25 mouse cellular contexts compared by ENCODE assay signal in the genomic region with DNA sequence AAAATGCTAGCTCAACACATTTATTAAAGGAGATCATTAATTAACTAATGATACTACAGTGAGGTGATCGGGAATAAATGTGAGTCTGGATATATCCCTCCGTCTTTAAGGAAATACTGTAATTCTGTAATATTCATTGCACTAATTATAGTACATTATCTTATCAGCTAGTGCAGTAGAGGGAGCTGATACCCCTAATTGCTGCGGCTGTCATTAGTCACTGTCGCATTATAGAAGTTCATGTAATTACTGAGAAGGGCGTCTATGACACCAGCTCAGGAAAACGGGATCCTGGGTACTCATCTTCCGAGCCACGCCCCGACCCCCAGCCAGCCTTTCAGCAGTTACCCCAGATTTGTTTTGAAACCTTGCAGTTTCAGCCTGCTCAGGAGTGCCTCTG.
DNase-seq lines count a peak whose midpoint lies in the region; ATAC-seq and TF ChIP-seq lines count a peak whose summit lies in the region.
"Had no signal": no experiment of that assay in that cellular context is flagged by ENCODE, and none has a peak within 500 bp of the region (broad histone marks: within the 10 kb centered on the region; RNA-seq: fewer than 3 reads in every experiment).

No protein-coding gene starts in this region.

- 72% methylated on average over 9 of the region's 9 CpGs for WGBS in forebrain, embryonic 12.5 days
- 95% methylated on average over 9 of the region's 9 CpGs for WGBS in forebrain, embryonic 10.5 days
- 69% methylated on average over 9 of the region's 9 CpGs for WGBS in hindbrain, embryonic 16.5 days
- 74% methylated on average over 9 of the region's 9 CpGs for WGBS in hindbrain, embryonic 12.5 days
- WGBS in forebrain, postnatal 0 days: 52% methylated on average over 9 of the region's 9 CpGs

- no peak for TF ChIP-seq CTCF in forebrain, postnatal 0 days (IDR thresholded peaks at IDR 0.05; ENCODE audit: low read depth)

- H3K9ac ChIP-seq in forebrain, embryonic 12.5 days: no peak overlapping the region
- H3K9ac ChIP-seq in hindbrain, embryonic 16.5 days (ENCODE audit: low read depth, low read length): no peak overlapping the region
- no peak overlapping the region for H3K9ac ChIP-seq in hindbrain, embryonic 12.5 days
- no peak overlapping the region for H3K9ac ChIP-seq in forebrain, postnatal 0 days
- H3K9ac ChIP-seq: embryonic facial prominence, embryonic 12.5 days; hindbrain, embryonic 15.5 days; intestine, embryonic 15.5 days; liver, embryonic 15.5 days; lung, embryonic 15.5 days; stomach, embryonic 15.5 days had no signal

- H3K4me1 ChIP-seq in forebrain, embryonic 12.5 days: no peaks in the 10 kb centered on the region
- 0 out of 2 replicates have a peak, but pooled peaks cover 3% of the 10 kb centered on the region for H3K4me1 ChIP-seq in forebrain, embryonic 10.5 days
- H3K4me1 ChIP-seq in hindbrain, embryonic 16.5 days (ENCODE audit: control insufficient read depth, insufficient read depth, low read depth, low read length): no peaks in the 10 kb centered on the region
- H3K4me1 ChIP-seq in hindbrain, embryonic 12.5 days: no peaks in the 10 kb centered on the region
- H3K4me1 ChIP-seq in forebrain, postnatal 0 days (ENCODE audit: insufficient read depth): no peaks in the 10 kb centered on the region
- H3K4me1 ChIP-seq: embryonic facial prominence, embryonic 12.5 days; intestine, embryonic 15.5 days; liver, embryonic 15.5 days; lung, embryonic 15.5 days; stomach, embryonic 15.5 days had no signal

- H3K4me2 ChIP-seq in forebrain, embryonic 12.5 days: no peak overlapping the region
- H3K4me2 ChIP-seq in hindbrain, embryonic 16.5 days (ENCODE audit: low read length): no peak overlapping the region
- no peak overlapping the region for H3K4me2 ChIP-seq in hindbrain, embryonic 12.5 days (replicated peaks)
- no peak overlapping the region for H3K4me2 ChIP-seq in forebrain, postnatal 0 days (ENCODE audit: low read depth)
- H3K4me2 ChIP-seq: embryonic facial prominence, embryonic 12.5 days; hindbrain, embryonic 15.5 days; intestine, embryonic 15.5 days; liver, embryonic 15.5 days; lung, embryonic 15.5 days; midbrain, embryonic 11.5 days; stomach, embryonic 15.5 days had no signal

- no peaks in the 10 kb centered on the region for H3K9me3 ChIP-seq in forebrain, embryonic 12.5 days
- no peaks in the 10 kb centered on the region for H3K9me3 ChIP-seq in forebrain, embryonic 10.5 days
- no peaks in the 10 kb centered on the region for H3K9me3 ChIP-seq in hindbrain, embryonic 16.5 days (ENCODE audit: control insufficient read depth, low read length)
- H3K9me3 ChIP-seq in hindbrain, embryonic 12.5 days (replicated peaks): no peaks in the 10 kb centered on the region
- H3K9me3 ChIP-seq in forebrain, postnatal 0 days (ENCODE audit: low read length): no peaks in the 10 kb centered on the region
- H3K9me3 ChIP-seq: embryonic facial prominence, embryonic 12.5 days; hindbrain, embryonic 15.5 days; intestine, embryonic 15.5 days; liver, embryonic 15.5 days; lung, embryonic 15.5 days; stomach, embryonic 15.5 days had no signal

- H3K27me3 ChIP-seq in forebrain, embryonic 12.5 days: no peaks in the 10 kb centered on the region
- H3K27me3 ChIP-seq in forebrain, embryonic 10.5 days (ENCODE audit: poor library complexity, severe bottlenecking): no peaks in the 10 kb centered on the region
- no peaks in the 10 kb centered on the region for H3K27me3 ChIP-seq in hindbrain, embryonic 16.5 days (replicated peaks; ENCODE audit: control insufficient read depth, insufficient read depth, low read length)
- H3K27me3 ChIP-seq in hindbrain, embryonic 12.5 days: no peaks in the 10 kb centered on the region
- H3K27me3 ChIP-seq in forebrain, postnatal 0 days (ENCODE audit: insufficient read depth, low read length): no peaks in the 10 kb centered on the region
- H3K27me3 ChIP-seq: CH12.LX; embryonic facial prominence, embryonic 12.5 days; hindbrain, embryonic 15.5 days; intestine, embryonic 15.5 days; liver, embryonic 15.5 days; lung, embryonic 15.5 days; stomach, embryonic 15.5 days had no signal

- H3K36me3 ChIP-seq in forebrain, embryonic 12.5 days (replicated peaks): peaks cover 71% of the 10 kb centered on the region
- peaks cover 99% of the 10 kb centered on the region for H3K36me3 ChIP-seq in forebrain, embryonic 10.5 days (replicated peaks)
- peaks cover 30% of the 10 kb centered on the region for H3K36me3 ChIP-seq in hindbrain, embryonic 16.5 days (ENCODE audit: control insufficient read depth, insufficient read depth, low read length)
- peaks cover 52% of the 10 kb centered on the region for H3K36me3 ChIP-seq in hindbrain, embryonic 12.5 days
- peaks cover 37% of the 10 kb centered on the region for H3K36me3 ChIP-seq in forebrain, postnatal 0 days (ENCODE audit: insufficient read depth)
- H3K36me3 ChIP-seq: intestine, embryonic 15.5 days; liver, embryonic 15.5 days had no signal

- ATAC-seq in forebrain, embryonic 12.5 days (ENCODE audit: low FRiP score): 0 out of 2 replicates have a peak, but pooled peaks have one; percentile 15
- ATAC-seq in hindbrain, embryonic 16.5 days: peak; percentile 41; the same call in 1 of the 2 replicates
- ATAC-seq in hindbrain, embryonic 12.5 days (ENCODE audit: low FRiP score): no peak
- peak; percentile 69; the same call in 1 of the 2 replicates for ATAC-seq in forebrain, postnatal 0 days
- ATAC-seq: intestine, embryonic 15.5 days; midbrain, embryonic 16.5 days had no signal

- no peak for DNase-seq in forebrain, embryonic 10.5 days (ENCODE audit: extremely low spot score, low spot score)
- peak; percentile 21 for DNase-seq in MN1 (ENCODE audit: low spot score)
- DNase-seq in forebrain, postnatal 0 days: peak; percentile 25
- no peak for DNase-seq in lung, postnatal 36 days
- DNase-seq: adrenal gland, postnatal 10 days; cerebellum, adult 9-10 months; cerebellum, postnatal 36 days; embryo, embryonic 11 days; heart, postnatal 14 days; kidney, adult 2 months; kidney, postnatal 36 days; layer of hippocampus, postnatal 36 days had no signal

- H3K4me3 ChIP-seq in forebrain, embryonic 12.5 days (replicated peaks): no peak overlapping the region
- no peak overlapping the region for H3K4me3 ChIP-seq in forebrain, embryonic 10.5 days
- H3K4me3 ChIP-seq in hindbrain, embryonic 16.5 days (ENCODE audit: low read length): no peak overlapping the region
- H3K4me3 ChIP-seq in hindbrain, embryonic 12.5 days: no peak overlapping the region
- H3K4me3 ChIP-seq in forebrain, postnatal 0 days (ENCODE audit: low read depth, low read length): no peak overlapping the region
- H3K4me3 ChIP-seq: embryonic facial prominence, embryonic 12.5 days; hindbrain, embryonic 15.5 days; intestine, embryonic 15.5 days; liver, embryonic 15.5 days; lung, embryonic 15.5 days; myocyte; stomach, embryonic 15.5 days had no signal

- H3K27ac ChIP-seq in forebrain, embryonic 12.5 days: no peak overlapping the region
- H3K27ac ChIP-seq in forebrain, embryonic 10.5 days: no peak overlapping the region
- no peak overlapping the region for H3K27ac ChIP-seq in hindbrain, embryonic 16.5 days (ENCODE audit: low read depth, low read length)
- no peak overlapping the region for H3K27ac ChIP-seq in hindbrain, embryonic 12.5 days
- peak overlapping the region; percentile 47; the same call in 1 of the 2 replicates for H3K27ac ChIP-seq in forebrain, postnatal 0 days (ENCODE audit: low read depth, low read length)
- H3K27ac ChIP-seq: embryonic facial prominence, embryonic 12.5 days; hindbrain, embryonic 15.5 days; intestine, embryonic 15.5 days; liver, embryonic 15.5 days; lung, embryonic 15.5 days; stomach, embryonic 15.5 days had no signal

Comparison
In these comparisons a context has a peak if more than half of its experiments do, and no peak if none do; other contexts are left out.
1. DNase-seq: peak in MN1 (single experiment) and forebrain, postnatal 0 days (single experiment); none in forebrain, embryonic 10.5 days (single experiment) and lung, postnatal 36 days (single experiment).